Mouse (Mus musculus): ENCODE results near the gene Fam234b. TPM values are rescaled to one million over a fixed set of nuclear protein-coding genes. Genes with fewer than 3 reads are reported as not detected.

Gene Fam234b
- total and polyA plus RNA-seq, 2 experiments from 2014 or later, result 90.5 to 114 TPM

GRCm38 (mm10) chr6:135245586-135245985 is 47.8 kb downstream of the Fam234b start:
- no peak overlapping the region for H3K4me2 ChIP-seq (ENCODE audit: low read depth, low read length, poor library complexity, severe bottlenecking)
- H3K9me3 ChIP-seq (ENCODE audit: low read length), result no peaks in the 10 kb centered on the region
- H3K4me1 ChIP-seq (ENCODE audit: insufficient read depth, low read length), result peaks cover 4% of the 10 kb centered on the region; the same call in 1 of the 2 replicates
- H3K27ac ChIP-seq (ENCODE audit: low read depth, low read length), result no peak overlapping the region
- no peak overlapping the region for H3K4me3 ChIP-seq (ENCODE audit: low read depth, low read length)
- ATAC-seq (ENCODE audit: low FRiP score) (no peak), DNase-seq (ENCODE audit: low spot score) (no peak)
- no peak for TF ChIP-seq CTCF (IDR thresholded peaks at IDR 0.05)
- 35% methylated on average over 8 of the region's 8 CpGs for WGBS
- no peak overlapping the region for H3K9ac ChIP-seq (replicated peaks; ENCODE audit: low read length, poor library complexity, severe bottlenecking)
- no peaks in the 10 kb centered on the region for H3K27me3 ChIP-seq (ENCODE audit: insufficient read depth, low read length)
- no peaks in the 10 kb centered on the region for H3K36me3 ChIP-seq (ENCODE audit: insufficient read depth, low read length)

- Histone ChIP-seq H3K27ac (ENCODE audit: low read depth, low read length) (no peak overlapping the region), H3K27me3 (ENCODE audit: insufficient read depth, low read length) (no peaks in the 10 kb centered on the region), H3K4me2 (ENCODE audit: low read depth, low read length, poor library complexity, severe bottlenecking) (no peak overlapping the region), H3K36me3 (ENCODE audit: insufficient read depth, low read length) (no peaks in the 10 kb centered on the region), H3K4me3 (ENCODE audit: low read depth, low read length) (no peak overlapping the region), H3K4me1 (ENCODE audit: insufficient read depth, low read length) (peaks cover 7% of the 10 kb centered on the region; the same call in 1 of the 2 replicates), H3K9ac (replicated peaks; ENCODE audit: low read length, poor library complexity, severe bottlenecking) (no peak overlapping the region), H3K9me3 (ENCODE audit: low read length) (no peaks in the 10 kb centered on the region)
- WGBS, result 64% methylated on average over 6 of the region's 6 CpGs
- no peak for TF ChIP-seq CTCF (IDR thresholded peaks at IDR 0.05)
- ATAC-seq (ENCODE audit: low FRiP score) (no peak), DNase-seq (ENCODE audit: low spot score) (no peak)
These were observed 50.1 kb downstream of the Fam234b start for GRCm38 (mm10) chr6:135247861-135248260.

- no peak for ATAC-seq (ENCODE audit: low FRiP score)
- 58% methylated on average over 19 of the region's 19 CpGs for WGBS
- peak; percentile 93 for TF ChIP-seq CTCF (IDR thresholded peaks at IDR 0.05)
- H3K9ac ChIP-seq (replicated peaks; ENCODE audit: low read length, poor library complexity, severe bottlenecking), result no peak overlapping the region
- no peaks in the 10 kb centered on the region for H3K9me3 ChIP-seq (ENCODE audit: low read length)
- H3K4me2 ChIP-seq (ENCODE audit: low read depth, low read length, poor library complexity, severe bottlenecking), result 0 out of 2 replicates have a peak overlapping the region, but pooled peaks have one; percentile 4
- H3K4me1 ChIP-seq (ENCODE audit: insufficient read depth, low read length), result peaks cover 7% of the 10 kb centered on the region; the same call in 1 of the 2 replicates
- H3K4me3 ChIP-seq (ENCODE audit: low read depth, low read length), result no peak overlapping the region
- DNase-seq (ENCODE audit: low spot score), result peak; percentile 86
- no peaks in the 10 kb centered on the region for H3K27me3 ChIP-seq (ENCODE audit: insufficient read depth, low read length)
- H3K27ac ChIP-seq (ENCODE audit: low read depth, low read length), result no peak overlapping the region
- H3K36me3 ChIP-seq (ENCODE audit: insufficient read depth, low read length), result no peaks in the 10 kb centered on the region
These were observed 52.2 kb downstream of the Fam234b start for GRCm38 (mm10) chr6:135249846-135250531.

GRCm38 (mm10) chr6:135250926-135251699 is 53.3 kb downstream of the Fam234b start:
- Histone ChIP-seq H3K9me3 (ENCODE audit: low read length) (no peaks in the 10 kb centered on the region; the same call in 1 of the 2 replicates), H3K27me3 (ENCODE audit: insufficient read depth, low read length) (no peaks in the 10 kb centered on the region), H3K9ac (replicated peaks; ENCODE audit: low read length, poor library complexity, severe bottlenecking) (no peak overlapping the region), H3K4me3 (ENCODE audit: low read depth, low read length) (no peak overlapping the region), H3K36me3 (ENCODE audit: insufficient read depth, low read length) (no peaks in the 10 kb centered on the region), H3K4me2 (ENCODE audit: low read depth, low read length, poor library complexity, severe bottlenecking) (no peak overlapping the region), H3K4me1 (ENCODE audit: insufficient read depth, low read length) (peaks cover 7% of the 10 kb centered on the region; the same call in 1 of the 2 replicates), H3K27ac (ENCODE audit: low read depth, low read length) (no peak overlapping the region)
- TF ChIP-seq CTCF (IDR thresholded peaks at IDR 0.05), result no peak
- 69% methylated on average over 19 of the region's 19 CpGs for WGBS
- ATAC-seq (ENCODE audit: low FRiP score), result no peak
- DNase-seq (ENCODE audit: low spot score), result no peak

- Histone ChIP-seq H3K36me3 (ENCODE audit: insufficient read depth, low read length) (no peaks in the 10 kb centered on the region), H3K4me1 (ENCODE audit: insufficient read depth, low read length) (peaks cover 7% of the 10 kb centered on the region; the same call in 1 of the 2 replicates), H3K4me3 (ENCODE audit: low read depth, low read length) (no peak overlapping the region), H3K4me2 (ENCODE audit: low read depth, low read length, poor library complexity, severe bottlenecking) (peak overlapping the region; percentile 44), H3K9ac (replicated peaks; ENCODE audit: low read length, poor library complexity, severe bottlenecking) (0 out of 2 replicates have a peak overlapping the region, but pooled peaks have one; percentile 33), H3K27ac (ENCODE audit: low read depth, low read length) (0 out of 2 replicates have a peak overlapping the region, but pooled peaks have one; percentile 18), H3K27me3 (ENCODE audit: insufficient read depth, low read length) (no peaks in the 10 kb centered on the region), H3K9me3 (ENCODE audit: low read length) (no peaks in the 10 kb centered on the region; the same call in 1 of the 2 replicates)
- DNase-seq (ENCODE audit: low spot score) (peak; percentile 62), ATAC-seq (ENCODE audit: low FRiP score) (peak; percentile 74)
- TF ChIP-seq CTCF (IDR thresholded peaks at IDR 0.05), result no peak
- WGBS, result 41% methylated on average over 24 of the region's 24 CpGs
These were observed 54.3 kb downstream of the Fam234b start for GRCm38 (mm10) chr6:135251849-135252727.
